In genomic region chr3:29370519-29370918, GRCm38 (mm10) we compare ENCODE assay signal across 11 mouse cellular contexts.
A peak's percentile ranks its signal among the peaks of the same experiment; 100 is the strongest.
DNase-seq lines count a peak whose midpoint lies in the region; TF ChIP-seq lines count a peak whose summit lies in the region.
"Had no signal": no experiment of that assay in that cellular context is flagged by ENCODE, and none has a peak within 500 bp of the region (broad histone marks: within the 10 kb centered on the region; RNA-seq: fewer than 3 reads in every experiment).

No protein-coding gene starts in this region.

- WGBS in heart, adult 2 months: 59% methylated on average over 5 of the region's 5 CpGs

- no peak overlapping the region for H3K4me3 ChIP-seq in heart, adult 2 months
- H3K4me3 ChIP-seq: neural tube, embryonic 12.5 days had no signal

- intact Hi-C loops in heart, adult 2 months (cut with DNase I): no loop called here

- H3K27me3 ChIP-seq in heart, adult 2 months (ENCODE audit: control insufficient read depth, insufficient read depth, low read length): no peaks in the 10 kb centered on the region
- H3K27me3 ChIP-seq: neural tube, embryonic 12.5 days had no signal

- no peak for TF ChIP-seq EP300 in heart, adult 2 months (IDR thresholded peaks at IDR 0.05; ENCODE audit: insufficient read depth, low read depth, low read length)

- H3K9ac ChIP-seq in heart, adult 2 months (ENCODE audit: low read depth, low read length): no peak overlapping the region
- H3K9ac ChIP-seq: neural tube, embryonic 12.5 days had no signal

- no peak for DNase-seq in heart, adult 2 months
- DNase-seq in heart, adult 9 months (ENCODE audit: low spot score in 2 of 2): no peak
- peak; percentile 16 for DNase-seq in layer of hippocampus, adult 9-10 months (ENCODE audit: low spot score)
- no peak for DNase-seq in layer of hippocampus, postnatal 25 days (ENCODE audit: extremely low spot score in 1 of 2, low spot score in 1 of 2)
- DNase-seq in CD4-positive helper T cell, adult 2 months (ENCODE audit: low read depth, low spot score): peak; percentile 8
- peak; percentile 4 for DNase-seq in WW6 (ENCODE audit: low read depth, low spot score)
- DNase-seq in B cell, adult 2 months: no peak
- DNase-seq in spleen, postnatal 4 days (ENCODE audit: low spot score in 2 of 2): no peak
- DNase-seq: cerebellum, postnatal 25 days; liver had no signal

- H3K79me2 ChIP-seq in heart, adult 2 months (replicated peaks; ENCODE audit: control insufficient read depth, insufficient read depth, low read length): no peaks in the 10 kb centered on the region

- H3K4me1 ChIP-seq in heart, adult 2 months (ENCODE audit: control insufficient read depth, insufficient read depth, low read length): no peaks in the 10 kb centered on the region
- H3K4me1 ChIP-seq: neural tube, embryonic 12.5 days had no signal

- H3K36me3 ChIP-seq in heart, adult 2 months (ENCODE audit: control insufficient read depth, insufficient read depth, low read length): no peaks in the 10 kb centered on the region
- H3K36me3 ChIP-seq: neural tube, embryonic 12.5 days had no signal

- no peak overlapping the region for H3K27ac ChIP-seq in heart, adult 2 months
- H3K27ac ChIP-seq: neural tube, embryonic 12.5 days had no signal

- TF ChIP-seq CTCF in heart, adult 2 months (IDR thresholded peaks at IDR 0.05): peak; percentile 36

- TF ChIP-seq POLR2A in heart, adult 2 months (IDR thresholded peaks at IDR 0.05; ENCODE audit: insufficient read depth, low read depth, low read length): no peak

Comparison
In these comparisons a context has a peak if more than half of its experiments do, and no peak if none do; other contexts are left out.
1. DNase-seq: peak in layer of hippocampus, adult 9-10 months (single experiment), CD4-positive helper T cell, adult 2 months (single experiment) and WW6 (single experiment); none in heart, adult 2 months (0 of 2), heart, adult 9 months (0 of 2), layer of hippocampus, postnatal 25 days (0 of 2), B cell, adult 2 months (0 of 2) and spleen, postnatal 4 days (0 of 2).